Mouse (Mus musculus) heart, embryonic 12.5 days (tissue): ENCODE results near the gene Cltrn. TPM values are rescaled to one million over a fixed set of nuclear protein-coding genes. Genes with fewer than 3 reads are reported as not detected.
A peak's percentile ranks its signal among the peaks of the same experiment; 100 is the strongest.

Experiments
- ATAC-seq: fragments of 200-750 bp; cut with Nextera tagmentation; 2 replicates; pipeline ENCODE4 v1.8.0; 2017; ENCODE audit warnings: moderate TSS enrichment, moderate library complexity; ENCODE audit not compliant: insufficient number of reproducible peaks, low FRiP score
- H3K27ac ChIP-seq: fragments of 300-500 bp; sonication (generic); 2 replicates; pipeline ENCODE4 v1.5.1; 2016; ENCODE audit warnings: mild to moderate bottlenecking, moderate library complexity; ENCODE audit not compliant: poor library complexity, severe bottlenecking
- H3K27me3 ChIP-seq: fragments of 300-500 bp; sonication (generic); replicated peaks from 2 replicates; pipeline ENCODE4 v1.6.1; 2016; ENCODE audit warnings: mild to moderate bottlenecking, moderate library complexity
- H3K36me3 ChIP-seq: fragments of 300-500 bp; sonication (generic); 2 replicates; pipeline ENCODE4 v1.6.1; 2016; ENCODE audit warnings: mild to moderate bottlenecking, moderate library complexity
- H3K4me1 ChIP-seq: fragments of 300-500 bp; sonication (generic); replicated peaks from 2 replicates; pipeline ENCODE4 v1.6.1; 2016; ENCODE audit warnings: mild to moderate bottlenecking
- H3K4me2 ChIP-seq: fragments of 300-500 bp; sonication (generic); 2 replicates; pipeline ENCODE4 v1.6.1; 2016; ENCODE audit warnings: mild to moderate bottlenecking, moderate library complexity
- H3K4me3 ChIP-seq: fragments of 300-500 bp; sonication (generic); 2 replicates; pipeline ENCODE4 v1.5.1; 2016; ENCODE audit warnings: mild to moderate bottlenecking
- H3K9ac ChIP-seq: fragments of 300-500 bp; sonication (generic); 2 replicates; pipeline ENCODE4 v1.6.1; 2016; ENCODE audit warnings: mild to moderate bottlenecking, moderate library complexity
- H3K9me3 ChIP-seq: fragments of 300-500 bp; sonication (generic); replicated peaks from 2 replicates; pipeline ENCODE4 v1.6.1; 2016; ENCODE audit warnings: mild to moderate bottlenecking, moderate library complexity
- WGBS: fragments of 180-500 bp; shearing (Covaris S2); methylation state at CpG from one replicate; pipeline ENCODE4 v1.1.7; 2016; 5-methylcytosine and 5-hydroxymethylcytosine counted together
- polyA plus RNA-seq: library from polyadenylated mRNA; unstranded; fragments of >200 nt; fragmentation: Nextera tagmentation; extraction: Ambion mirVana; gene quantifications from 2 replicates; pipeline ENCODE4 v1.2.1, GENCODE M21; 2016

Gene Cltrn
- polyA plus RNA-seq = not detected in 2 replicates

DNA sequence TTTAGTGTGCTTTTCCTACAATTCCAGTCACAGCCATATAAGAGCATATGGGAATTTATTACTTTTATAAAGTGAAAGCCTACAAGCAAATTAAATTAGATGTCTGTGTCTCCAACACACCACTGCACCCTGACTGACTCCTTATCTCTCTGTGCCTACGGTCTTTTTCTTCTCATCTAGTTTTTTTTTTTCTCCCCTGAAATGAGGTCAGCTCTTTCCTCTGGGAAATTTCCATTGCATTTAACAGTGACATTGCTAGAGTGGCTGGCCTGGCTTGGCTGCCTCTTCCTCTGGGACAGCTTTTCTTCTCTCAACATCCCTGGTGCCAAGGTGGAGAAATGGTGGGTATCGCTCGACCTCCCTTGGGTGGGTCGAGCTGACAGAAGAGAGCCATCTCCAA is at the start of gene Cltrn:
Gene Cltrn (plus strand): TSS at position 249 of the 400 bp plus-strand sequence.
- H3K4me1 ChIP-seq = peaks cover 6% of the 10 kb centered on the region; the same call in 1 of the 2 replicates
- no peak for ATAC-seq
- H3K27me3 ChIP-seq = no peaks in the 10 kb centered on the region; the same call in 1 of the 2 replicates
- no peak within 1 kb of the TSS for H3K4me3 ChIP-seq
- H3K9ac ChIP-seq = no peak within 1 kb of the TSS
- no peak within 1 kb of the TSS for H3K4me2 ChIP-seq
- H3K36me3 ChIP-seq = no peaks in the 10 kb centered on the region
- H3K27ac ChIP-seq = no peak within 1 kb of the TSS
- no peaks in the 10 kb centered on the region for H3K9me3 ChIP-seq
- WGBS = 56% methylated on average over 4 of the region's 4 CpGs

- 59% methylated on average over 2 of the region's 2 CpGs for WGBS
- no peaks in the 10 kb centered on the region for H3K27me3 ChIP-seq
- no peak overlapping the region for H3K9ac ChIP-seq
- H3K36me3 ChIP-seq = no peaks in the 10 kb centered on the region
- no peak overlapping the region for H3K4me2 ChIP-seq
- no peak overlapping the region for H3K27ac ChIP-seq
- no peaks in the 10 kb centered on the region for H3K9me3 ChIP-seq
- ATAC-seq = no peak
- no peak overlapping the region for H3K4me3 ChIP-seq
- no peaks in the 10 kb centered on the region for H3K4me1 ChIP-seq
Measured at GRCm38 (mm10) chrX:164038882-164039281, 49.7 kb upstream of the Cltrn start.

GRCm38 (mm10) chrX:164042069-164042468 is 46.6 kb upstream of the Cltrn start:
- H3K4me2 ChIP-seq = no peak overlapping the region
- no peak overlapping the region for H3K9ac ChIP-seq
- no peaks in the 10 kb centered on the region for H3K4me1 ChIP-seq
- H3K27me3 ChIP-seq = no peaks in the 10 kb centered on the region
- no peaks in the 10 kb centered on the region for H3K9me3 ChIP-seq
- no peak overlapping the region for H3K4me3 ChIP-seq
- H3K27ac ChIP-seq = no peak overlapping the region
- H3K36me3 ChIP-seq = no peaks in the 10 kb centered on the region
- ATAC-seq = no peak
- WGBS = 58% methylated on average over 13 of the region's 13 CpGs

GRCm38 (mm10) chrX:164046736-164047135 is 41.9 kb upstream of the Cltrn start:
- WGBS = 69% methylated on average over 2 of the region's 2 CpGs
- Histone ChIP-seq H3K27ac (no peak overlapping the region), H3K9ac (no peak overlapping the region), H3K4me1 (no peaks in the 10 kb centered on the region), H3K4me3 (no peak overlapping the region), H3K9me3 (no peaks in the 10 kb centered on the region), H3K36me3 (no peaks in the 10 kb centered on the region), H3K27me3 (no peaks in the 10 kb centered on the region), H3K4me2 (no peak overlapping the region)
- ATAC-seq = no peak

GRCm38 (mm10) chrX:164055726-164056125 is 32.9 kb upstream of the Cltrn start:
- H3K4me2 ChIP-seq = no peak overlapping the region

GRCm38 (mm10) chrX:164058523-164058922 is 30.1 kb upstream of the Cltrn start:
- no peak for ATAC-seq
- Histone ChIP-seq H3K9me3 (no peaks in the 10 kb centered on the region), H3K27me3 (no peaks in the 10 kb centered on the region), H3K4me2 (no peak overlapping the region), H3K4me1 (no peaks in the 10 kb centered on the region), H3K36me3 (no peaks in the 10 kb centered on the region), H3K9ac (no peak overlapping the region), H3K4me3 (no peak overlapping the region), H3K27ac (no peak overlapping the region)
- 59% methylated on average over 3 of the region's 3 CpGs for WGBS

More at GRCm38 (mm10) chrX:164055726-164056125, 32.9 kb upstream of the Cltrn start:
- Histone ChIP-seq H3K27ac (no peak overlapping the region), H3K9ac (no peak overlapping the region), H3K4me3 (no peak overlapping the region), H3K27me3 (no peaks in the 10 kb centered on the region), H3K9me3 (no peaks in the 10 kb centered on the region), H3K36me3 (no peaks in the 10 kb centered on the region), H3K4me1 (no peaks in the 10 kb centered on the region)
- no peak for ATAC-seq
- 61% methylated on average over 4 of the region's 4 CpGs for WGBS

GRCm38 (mm10) chrX:164059070-164059469 is 29.6 kb upstream of the Cltrn start:
- Histone ChIP-seq H3K27me3 (no peaks in the 10 kb centered on the region), H3K9me3 (no peaks in the 10 kb centered on the region), H3K36me3 (no peaks in the 10 kb centered on the region), H3K4me2 (no peak overlapping the region), H3K4me1 (no peaks in the 10 kb centered on the region), H3K9ac (no peak overlapping the region), H3K27ac (no peak overlapping the region), H3K4me3 (no peak overlapping the region)
- no peak for ATAC-seq
- WGBS = 61% methylated on average over 4 of the region's 4 CpGs

DNA sequence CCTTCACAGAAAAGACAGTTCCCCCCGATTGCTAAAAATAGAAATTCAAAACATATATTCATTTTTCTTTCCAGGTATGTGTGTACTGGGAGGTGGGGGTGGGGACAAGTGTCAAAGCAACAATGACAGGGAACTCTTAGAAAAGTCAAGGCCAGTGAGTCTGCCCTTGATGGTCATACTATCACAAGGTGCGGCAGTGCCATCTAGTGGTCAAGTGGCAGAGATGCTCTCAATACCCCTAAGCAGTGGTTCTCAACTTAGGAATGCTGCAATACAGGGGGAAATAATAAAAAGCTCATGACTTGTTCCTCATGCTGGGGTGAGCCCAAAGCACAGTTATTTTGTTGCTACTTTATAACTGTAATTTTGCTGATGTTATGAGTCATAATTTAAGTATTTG is 22.4 kb upstream of the Cltrn start:
- H3K27me3 ChIP-seq = no peaks in the 10 kb centered on the region
- peak; percentile 71; the same call in 1 of the 2 replicates for ATAC-seq
- peaks cover 1% of the 10 kb centered on the region for H3K36me3 ChIP-seq
- H3K4me2 ChIP-seq = no peak overlapping the region
- no peaks in the 10 kb centered on the region for H3K4me1 ChIP-seq
- no peak overlapping the region for H3K4me3 ChIP-seq
- 12% methylated on average over 2 of the region's 2 CpGs for WGBS
- no peak overlapping the region for H3K9ac ChIP-seq
- H3K9me3 ChIP-seq = no peaks in the 10 kb centered on the region
- no peak overlapping the region for H3K27ac ChIP-seq

DNA sequence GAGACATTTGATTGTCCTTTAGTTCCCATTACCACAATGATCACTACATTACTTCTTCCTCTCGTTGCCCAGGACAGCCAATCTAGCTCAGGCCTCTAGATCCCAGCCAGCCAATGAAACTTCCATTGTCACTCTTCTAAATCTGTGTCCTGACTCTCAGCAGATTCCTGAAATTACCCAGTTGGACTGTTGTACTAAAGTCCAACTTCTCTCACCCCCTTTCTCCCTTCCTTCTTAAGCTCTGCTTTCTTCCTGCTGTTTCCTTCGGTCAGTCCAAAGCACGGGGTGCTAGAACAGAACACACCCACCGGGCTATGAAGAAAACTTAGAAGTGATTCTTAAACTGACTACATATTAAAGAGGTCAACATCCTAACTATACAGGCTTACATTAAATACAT is 19.7 kb upstream of the Cltrn start:
- H3K9ac ChIP-seq = no peak overlapping the region
- no peaks in the 10 kb centered on the region for H3K4me1 ChIP-seq
- no peak for ATAC-seq
- H3K4me3 ChIP-seq = no peak overlapping the region
- no peak overlapping the region for H3K4me2 ChIP-seq
- H3K27ac ChIP-seq = no peak overlapping the region
- 76% methylated on average over 4 of the region's 4 CpGs for WGBS
- H3K9me3 ChIP-seq = no peaks in the 10 kb centered on the region
- H3K36me3 ChIP-seq = peaks cover 9% of the 10 kb centered on the region
- no peaks in the 10 kb centered on the region for H3K27me3 ChIP-seq

DNA sequence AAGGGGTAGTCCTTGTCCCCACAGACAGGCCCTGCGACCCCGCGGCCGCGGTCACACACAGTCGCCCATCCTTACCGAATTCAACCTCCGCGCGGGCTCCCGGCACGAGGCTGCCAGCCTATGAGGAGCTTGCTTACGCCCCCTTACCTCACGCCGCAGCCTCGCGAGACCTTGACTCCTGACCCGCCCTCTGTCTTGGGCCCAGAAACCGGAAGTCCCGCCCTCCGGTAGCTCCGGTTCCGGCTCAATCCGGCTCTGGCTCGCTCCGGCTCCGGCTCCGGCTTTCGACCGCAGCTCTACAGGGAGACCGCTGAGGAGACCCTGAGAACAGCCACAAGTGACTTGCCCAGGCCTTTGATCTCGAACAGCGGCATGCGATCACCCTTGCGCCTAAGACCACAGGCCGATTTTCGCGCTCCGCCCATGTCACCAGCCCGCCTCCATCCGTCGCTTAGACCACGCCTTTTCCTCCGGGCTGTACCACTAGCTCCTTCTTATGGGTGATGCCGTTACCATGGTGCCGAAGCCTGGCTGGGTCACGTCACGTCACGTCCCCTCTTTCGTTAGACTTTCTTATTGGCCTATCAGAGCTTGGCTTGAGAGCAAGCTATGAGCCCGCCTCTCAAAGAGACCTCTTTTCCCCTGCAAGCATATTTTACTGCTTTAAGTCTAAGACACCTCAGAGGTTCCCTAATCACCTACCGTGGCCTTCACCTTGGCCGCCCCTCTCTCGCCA is 12.4 kb upstream of the Cltrn start, which contains the start of gene Siah1b:
Gene Siah1b (minus strand): TSS at position 454 of the 736 bp plus-strand sequence.
- ATAC-seq = peak; percentile 99

DNA sequence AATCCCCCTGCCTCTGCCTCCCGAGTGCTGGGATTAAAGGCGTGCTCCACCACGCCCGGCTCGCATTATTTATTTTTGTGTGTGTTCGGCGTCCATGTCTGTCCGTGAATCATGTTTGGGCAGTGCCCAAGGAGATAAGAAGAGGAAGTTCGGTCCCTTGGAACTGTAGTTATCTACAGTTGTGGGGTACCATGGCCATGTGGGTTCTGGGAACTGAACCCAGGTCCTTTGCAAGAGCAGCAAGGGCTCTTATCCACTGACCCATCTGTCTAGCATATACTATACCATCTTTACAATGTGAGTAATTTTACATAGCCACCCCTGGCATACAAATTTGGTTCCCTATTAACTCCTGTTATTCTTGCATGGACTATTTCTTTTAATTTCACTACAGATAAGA is 6.6 kb upstream of the Cltrn start:
- no peak overlapping the region for H3K9ac ChIP-seq
- H3K4me1 ChIP-seq = no peaks in the 10 kb centered on the region
- ATAC-seq = no peak
- no peak overlapping the region for H3K4me2 ChIP-seq
- WGBS = 81% methylated on average over 9 of the region's 9 CpGs
- no peaks in the 10 kb centered on the region for H3K36me3 ChIP-seq
- H3K4me3 ChIP-seq = no peak overlapping the region
- H3K27ac ChIP-seq = no peak overlapping the region
- H3K9me3 ChIP-seq = no peaks in the 10 kb centered on the region
- no peaks in the 10 kb centered on the region for H3K27me3 ChIP-seq

More for the DNA sequence above, 12.4 kb upstream of the Cltrn start, which contains the start of gene Siah1b:
- no peaks in the 10 kb centered on the region for H3K9me3 ChIP-seq
- H3K4me2 ChIP-seq = peak within 1 kb of the TSS; percentile 84
- no peaks in the 10 kb centered on the region for H3K27me3 ChIP-seq
- H3K27ac ChIP-seq = peak within 1 kb of the TSS; percentile 81; the same call in 1 of the 2 replicates
- peak within 1 kb of the TSS; percentile 72 for H3K4me3 ChIP-seq
- peaks cover 4% of the 10 kb centered on the region; the same call in 1 of the 2 replicates for H3K4me1 ChIP-seq
- H3K9ac ChIP-seq = peak within 1 kb of the TSS; percentile 64
- WGBS = 18% methylated on average over 51 of the region's 54 CpGs
- H3K36me3 ChIP-seq = peaks cover 8% of the 10 kb centered on the region
